Mouse (Mus musculus) thymus, postnatal 14 days (tissue): ENCODE results near the gene Atp6v0a4.

Experiments used
- DNase-seq: peaks from one replicate; pipeline ENCODE4 v3.0.0; 2021

The Atp6v0a4 gene

DNA sequence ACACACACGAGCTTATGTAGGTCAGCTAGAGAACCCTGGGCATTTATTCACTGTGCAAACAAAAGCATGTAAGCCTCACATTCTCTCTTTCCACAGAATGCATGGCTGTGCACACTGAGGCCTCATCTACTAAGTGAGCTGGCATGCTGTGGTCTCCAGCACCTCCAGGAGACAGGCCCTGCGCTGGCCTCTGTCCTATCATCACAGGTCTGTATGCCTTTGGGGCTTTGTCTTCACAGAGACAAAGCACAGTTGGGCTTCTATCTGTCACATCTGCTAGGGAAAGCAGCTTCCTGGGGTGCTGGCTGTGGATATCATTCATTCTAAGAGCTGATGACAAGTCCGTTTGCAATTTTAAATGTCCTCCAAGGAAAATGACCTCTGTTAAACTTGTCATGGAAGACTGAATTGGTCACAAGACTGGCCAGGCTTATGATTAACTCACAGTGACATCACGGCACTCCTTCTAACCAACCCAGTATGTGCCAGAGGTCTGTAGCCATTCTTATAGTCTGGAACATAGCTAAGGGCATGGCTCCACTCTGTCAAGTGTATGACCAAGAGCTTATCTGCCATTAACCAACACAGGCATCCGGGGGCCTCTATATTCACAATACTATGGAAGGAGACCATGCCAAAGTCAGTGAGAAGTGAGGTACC, 52.1 kb downstream of the Atp6v0a4 start:
- DNase-seq, result no peak

DNA sequence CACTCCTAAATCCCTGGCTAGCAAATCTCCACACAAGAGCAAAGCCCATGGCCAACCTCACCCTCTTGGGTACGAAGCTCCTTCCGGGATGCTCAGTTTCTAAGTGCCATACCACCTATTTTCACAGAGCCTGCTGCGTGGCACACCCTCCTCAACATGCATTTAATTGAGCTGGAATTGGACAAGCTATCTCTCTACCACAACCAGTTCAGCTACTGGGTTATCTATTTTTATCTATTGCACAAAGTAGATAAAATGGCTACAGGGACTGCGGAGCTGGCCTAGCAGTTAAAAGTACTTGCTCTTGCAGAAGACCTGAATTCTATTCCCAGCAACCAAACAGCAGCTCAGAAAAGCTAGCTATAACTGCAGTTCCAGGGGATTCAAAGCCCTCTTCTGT, 53.1 kb downstream of the Atp6v0a4 start:
- no peak for DNase-seq

DNA sequence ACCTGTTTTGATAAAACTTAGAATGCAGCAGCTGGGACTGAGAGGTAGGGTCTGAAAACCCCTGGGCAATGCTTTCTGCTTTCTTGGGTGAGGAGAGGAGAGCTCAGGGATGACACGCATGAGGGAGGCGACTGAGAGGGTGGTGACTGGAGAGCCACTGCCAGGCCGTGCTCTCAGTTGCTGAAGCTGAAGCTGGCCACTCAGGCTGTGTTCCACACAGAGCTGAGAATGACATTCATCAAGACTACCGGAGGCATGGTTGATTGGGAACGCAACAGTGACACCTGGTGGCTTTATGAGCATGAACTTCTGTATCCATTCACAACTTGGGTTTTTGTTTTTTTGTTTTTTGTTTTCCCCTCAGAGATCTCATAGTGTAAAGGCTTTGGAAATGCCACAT, 58.2 kb downstream of the Atp6v0a4 start:
- DNase-seq, result peak; percentile 58

DNA sequence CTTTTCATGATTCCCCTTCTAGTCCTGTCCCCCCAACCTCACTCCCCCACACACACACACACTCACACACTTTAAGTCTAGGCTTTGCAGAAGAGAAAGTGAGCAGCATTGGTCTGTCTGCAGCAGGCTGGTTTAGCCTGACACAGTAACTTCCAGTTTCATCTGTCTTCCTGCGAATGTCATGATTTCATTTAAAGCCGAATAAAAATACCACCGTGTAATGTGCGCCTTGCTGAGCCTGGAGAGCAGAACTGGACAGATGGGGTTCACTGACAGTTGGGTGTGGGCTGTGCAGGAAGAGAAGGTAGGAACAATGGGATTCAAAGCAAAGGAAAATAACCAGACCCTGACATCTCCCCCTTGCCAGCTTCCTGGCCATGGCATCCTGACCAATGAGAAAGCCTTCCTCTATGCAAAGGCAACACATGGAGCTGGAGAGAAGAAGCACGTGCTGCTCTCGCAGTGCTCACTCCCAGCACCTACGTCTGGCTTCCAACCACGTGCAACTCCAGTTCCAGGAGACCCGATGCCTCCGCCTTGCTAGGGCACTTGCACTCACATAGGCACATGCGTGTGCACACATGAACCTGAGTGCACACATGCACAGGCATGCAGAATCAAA, 58.8 kb downstream of the Atp6v0a4 start:
- DNase-seq, result no peak

DNA sequence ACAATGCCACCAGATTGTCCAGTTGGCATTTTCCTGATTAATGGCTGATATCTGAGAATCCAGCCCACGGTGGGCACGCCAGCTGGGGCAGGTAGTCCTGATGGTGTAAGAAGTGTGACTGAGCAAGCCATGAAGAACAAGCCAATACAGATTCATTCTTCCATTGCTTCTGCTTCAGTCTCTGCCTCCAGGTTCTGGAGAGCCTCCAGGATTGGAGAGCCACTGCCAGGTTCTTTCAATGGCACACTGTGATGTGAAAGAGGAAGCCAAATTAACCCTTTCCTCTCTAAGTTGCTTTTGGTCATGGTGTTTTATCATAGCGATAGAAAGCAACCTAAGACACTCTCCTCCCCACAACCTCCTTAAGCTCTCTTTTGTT, 59.3 kb downstream of the Atp6v0a4 start:
- no peak for DNase-seq

DNA sequence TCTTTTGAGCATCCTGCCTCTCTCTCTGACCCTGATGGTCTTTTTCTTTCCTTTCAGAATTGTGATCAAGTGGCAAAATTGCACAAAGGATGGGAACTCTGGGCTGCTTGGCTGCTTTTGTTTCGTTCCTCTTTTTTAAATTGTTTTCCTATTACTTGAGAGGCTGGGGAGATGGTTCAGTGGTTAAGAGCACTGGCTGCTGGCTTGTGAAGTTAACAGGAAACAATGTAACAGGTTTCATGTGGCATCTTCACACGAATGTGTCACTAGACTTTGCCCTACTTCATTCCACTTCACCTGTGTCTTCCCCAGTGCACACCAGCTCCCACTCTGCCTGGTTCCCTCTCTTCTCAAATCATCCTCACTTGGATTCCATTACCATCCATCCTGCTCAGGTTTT, 59.8 kb downstream of the Atp6v0a4 start:
- DNase-seq, result peak; percentile 7

DNA sequence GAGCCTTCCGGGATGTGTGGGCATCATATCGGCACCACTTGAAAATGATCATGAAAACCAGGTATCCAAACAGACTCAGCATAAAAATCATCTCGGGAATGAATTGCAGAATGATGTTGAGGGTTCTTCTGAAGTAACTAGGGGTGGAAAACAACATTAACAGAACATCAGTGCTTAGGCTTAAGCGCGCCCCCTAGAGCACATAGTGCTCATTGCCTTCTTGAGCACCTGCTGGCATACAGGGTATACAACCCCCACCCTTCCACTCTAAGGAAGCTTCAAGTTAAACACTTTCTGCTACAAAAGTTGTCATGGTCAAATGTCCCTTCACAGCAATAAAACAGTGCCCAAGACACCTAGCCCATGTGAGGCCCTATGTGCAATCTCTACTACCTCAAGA, 65.6 kb downstream of the Atp6v0a4 start:
- peak; percentile 42 for DNase-seq

DNA sequence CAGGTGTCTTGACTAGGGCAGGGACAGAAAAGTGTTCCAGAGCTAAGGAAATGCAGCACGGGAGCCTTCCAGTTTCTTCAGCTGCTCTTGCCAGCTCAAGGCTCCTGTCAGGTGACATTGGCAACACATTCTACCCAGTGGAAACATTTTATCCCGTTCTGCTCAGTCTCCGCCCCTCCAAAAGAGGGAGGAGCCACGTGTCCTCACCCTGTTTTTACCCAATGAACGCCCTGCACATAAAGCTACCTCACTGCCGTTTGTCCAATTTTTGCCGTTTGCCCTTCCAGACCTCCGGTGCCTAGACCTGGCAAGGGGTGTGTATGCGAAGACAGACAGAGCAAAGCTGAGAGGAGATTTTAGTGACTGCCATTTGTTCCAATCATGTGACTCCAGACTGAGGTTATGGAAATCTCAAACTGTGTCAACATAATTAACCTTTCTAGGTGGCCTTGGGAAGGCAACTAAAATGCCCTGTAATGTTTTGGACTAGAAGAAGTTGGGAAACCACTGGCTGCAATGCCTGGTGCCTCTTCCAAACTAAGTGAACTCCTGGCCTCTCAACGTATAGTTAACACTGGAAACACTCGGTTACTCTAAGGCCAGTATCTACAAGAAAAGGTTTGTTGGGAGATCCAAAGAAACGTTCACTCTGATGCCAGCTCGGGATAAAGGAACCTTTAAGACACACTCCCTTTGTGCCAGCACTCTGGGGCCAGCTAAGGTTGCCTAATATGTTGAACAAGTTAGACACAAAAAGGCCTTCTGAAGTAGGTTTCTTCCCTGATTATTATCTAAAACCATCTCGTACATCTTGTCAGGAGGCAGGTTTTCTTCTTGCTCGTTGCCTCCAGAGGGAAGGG, 68.7 kb downstream of the Atp6v0a4 start:
- no peak for DNase-seq

DNA sequence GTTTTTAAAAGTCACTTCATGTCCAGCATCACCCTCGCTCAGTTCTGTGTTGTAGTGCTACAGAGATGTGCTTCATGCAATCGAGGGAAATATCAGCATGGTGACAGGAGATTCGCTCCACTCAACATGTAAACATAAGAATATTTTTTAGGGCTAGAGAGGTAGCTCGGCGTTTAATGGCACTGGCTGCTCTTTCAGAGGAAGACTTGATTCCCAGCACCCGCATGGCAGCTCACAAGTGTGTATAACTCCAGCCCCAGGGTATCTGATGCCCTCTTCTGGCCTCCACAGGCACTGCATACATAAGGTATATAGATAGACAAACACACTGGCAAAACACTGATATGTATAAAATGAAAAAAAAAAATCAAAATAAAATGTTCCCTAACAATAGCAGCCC, 74.8 kb downstream of the Atp6v0a4 start:
- no peak for DNase-seq

DNA sequence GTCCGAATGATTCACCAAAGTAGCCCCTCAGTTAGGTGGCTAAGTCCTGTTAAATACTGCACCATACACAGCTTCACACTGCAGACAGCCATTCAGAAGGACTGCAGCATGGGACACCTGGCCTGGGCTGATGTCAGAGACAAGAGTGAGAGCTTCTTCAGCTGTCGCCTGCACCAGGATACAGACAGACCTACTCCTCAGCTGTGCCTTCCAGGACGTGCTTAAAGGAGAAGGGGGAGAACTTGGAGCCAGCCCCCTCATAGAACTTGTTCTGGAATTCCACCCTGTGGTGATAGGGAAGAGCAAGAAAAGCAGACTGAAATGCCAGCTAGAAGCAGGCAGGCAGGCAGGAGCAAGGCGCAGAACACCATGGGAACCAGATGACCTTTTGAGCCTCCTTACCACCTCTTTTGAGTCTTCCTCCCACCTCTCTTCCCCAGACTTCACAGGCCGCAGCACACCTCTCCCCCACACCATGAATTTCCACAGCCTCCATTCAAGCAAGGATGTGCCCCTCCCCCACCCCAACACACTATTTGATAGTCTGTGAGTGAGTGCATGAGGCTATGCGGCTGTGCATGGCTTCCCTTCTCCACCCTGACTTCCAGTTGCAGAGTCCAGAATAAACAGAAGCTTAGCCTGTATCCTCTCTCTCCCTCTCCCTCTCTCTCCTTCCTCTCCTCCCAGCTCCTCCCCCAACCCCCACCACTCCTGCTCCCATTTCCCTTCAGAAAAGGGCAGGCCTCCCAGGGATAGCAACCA, 75.4 kb downstream of the Atp6v0a4 start:
- DNase-seq, result no peak

DNA sequence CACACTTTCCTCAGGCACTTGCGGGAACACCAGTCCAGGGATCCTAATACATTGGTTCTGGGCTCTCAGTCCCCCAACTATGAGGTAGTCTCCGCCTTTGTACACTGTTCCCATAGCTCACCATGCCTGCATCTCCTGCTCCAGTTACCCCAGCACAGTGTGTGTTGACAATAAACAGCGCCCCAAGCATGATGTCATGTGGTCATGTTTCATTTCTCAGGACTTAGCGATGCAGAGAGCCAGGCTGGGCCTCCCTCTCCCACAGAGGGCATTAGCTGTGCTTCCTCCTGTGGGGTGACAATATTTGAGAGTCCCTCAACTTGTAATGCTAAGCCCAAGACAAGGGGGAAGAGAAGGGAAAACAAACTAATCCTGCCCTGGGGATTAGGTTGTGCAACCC, 76.4 kb downstream of the Atp6v0a4 start:
- DNase-seq, result no peak

DNA sequence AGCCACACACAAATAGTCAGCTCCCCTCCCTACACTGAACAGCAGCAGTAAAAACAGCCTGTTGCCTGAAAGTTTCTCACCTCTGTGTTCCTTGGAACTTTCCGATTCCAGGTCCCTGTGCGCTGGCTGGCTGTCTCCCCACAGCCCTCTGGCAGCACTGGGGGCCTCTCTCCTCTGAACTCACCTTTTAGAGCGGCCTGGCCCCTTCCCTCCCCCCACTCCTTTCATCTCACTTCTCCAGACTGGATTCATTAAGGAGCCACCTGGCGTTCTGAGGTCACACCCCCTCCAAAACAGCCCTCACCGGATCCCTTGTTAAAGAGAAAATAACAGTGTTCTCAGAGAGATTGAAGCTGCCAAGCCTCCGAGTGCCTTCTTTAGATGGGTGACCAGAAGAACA, 77.5 kb downstream of the Atp6v0a4 start, which contains the start of gene Svopl:
Gene Svopl (minus strand): TSS at position 159 of the 400 bp plus-strand sequence.
- no peak for DNase-seq

DNA sequence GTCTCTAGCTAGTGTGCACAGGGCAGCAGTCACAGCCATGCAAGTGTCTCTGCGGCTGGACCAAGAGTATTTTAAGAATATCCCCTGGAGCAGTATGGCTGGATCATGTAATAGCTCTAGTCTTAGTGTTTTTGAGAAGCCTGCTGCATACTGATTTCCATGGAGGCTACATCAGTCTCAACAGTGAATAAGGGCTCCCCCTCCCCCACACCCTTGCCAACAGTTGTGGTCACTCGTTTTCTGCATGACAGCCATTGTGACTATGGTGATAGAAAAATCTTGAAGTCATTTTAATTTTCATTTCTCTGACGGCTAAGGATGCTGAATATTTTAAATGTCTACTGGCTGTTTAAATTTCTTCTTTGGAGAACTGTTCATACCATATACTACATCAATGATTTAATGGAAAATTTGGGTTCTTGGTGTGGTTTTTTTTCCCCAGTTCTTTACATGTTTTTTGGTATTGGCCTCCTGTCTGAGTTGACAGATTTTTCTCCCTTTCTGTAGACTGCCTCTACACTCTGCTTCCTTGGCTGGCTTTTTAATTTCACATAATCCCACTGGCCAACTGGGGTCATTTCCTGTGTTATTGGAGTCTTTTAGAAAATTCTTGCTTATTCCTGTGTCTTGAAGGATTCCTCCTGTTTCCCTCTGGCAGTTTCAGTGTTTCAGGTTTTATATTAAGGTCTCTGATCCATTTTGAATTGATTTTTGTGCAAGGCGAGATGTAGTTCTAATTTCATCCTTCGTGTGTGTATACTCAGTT, 91.4 kb downstream of the Atp6v0a4 start:
- DNase-seq, result no peak

DNA sequence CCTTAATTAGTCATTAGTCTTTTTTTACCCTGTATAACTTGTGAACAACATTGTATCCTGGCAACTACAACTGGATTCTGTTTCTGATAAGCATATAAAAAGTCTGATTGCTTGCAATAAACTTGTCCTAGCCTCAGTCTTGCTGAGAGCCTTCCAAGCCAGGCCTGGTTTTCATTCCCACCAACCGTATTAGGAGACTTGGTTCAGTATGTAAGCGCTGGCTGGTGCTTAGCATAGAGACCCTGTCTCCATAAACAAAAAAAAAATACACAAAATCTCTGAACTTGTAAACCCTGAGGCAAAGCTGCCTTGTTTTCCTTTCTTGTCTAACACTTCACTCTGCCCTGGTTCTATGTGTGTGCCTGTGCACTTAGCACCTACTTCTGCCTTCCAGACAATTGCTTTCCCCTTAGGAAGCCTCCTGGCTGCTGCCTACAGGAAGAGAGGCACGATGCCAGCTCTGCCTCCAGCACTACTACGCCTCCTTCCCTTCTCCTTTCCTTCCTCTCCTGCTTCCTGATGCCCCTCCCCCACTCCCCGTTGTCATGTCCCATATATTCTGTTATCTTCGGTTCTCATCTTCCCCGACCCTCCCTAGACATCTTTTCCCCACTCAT, 92.4 kb downstream of the Atp6v0a4 start:
- DNase-seq, result no peak

DNA sequence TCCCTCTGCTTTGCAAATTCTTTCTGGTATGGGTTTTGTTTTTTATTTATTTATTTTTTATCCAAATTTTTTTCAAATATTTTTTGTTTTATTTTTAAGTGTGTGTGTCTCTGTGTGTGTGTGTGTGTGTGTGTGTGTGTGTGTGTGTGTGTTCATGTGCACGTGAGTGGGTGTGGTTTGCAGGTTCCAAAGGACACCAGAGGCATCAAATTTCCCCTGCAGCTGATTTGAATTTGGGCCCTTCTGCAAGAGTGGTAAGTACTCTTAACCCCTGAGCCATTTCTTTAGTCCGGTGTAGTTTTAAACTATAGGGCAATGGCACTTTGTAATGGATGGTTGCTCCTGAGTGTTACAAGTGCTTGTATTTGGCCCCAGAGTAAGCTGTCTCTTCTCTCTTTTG, 96.2 kb downstream of the Atp6v0a4 start:
- no peak for DNase-seq

DNA sequence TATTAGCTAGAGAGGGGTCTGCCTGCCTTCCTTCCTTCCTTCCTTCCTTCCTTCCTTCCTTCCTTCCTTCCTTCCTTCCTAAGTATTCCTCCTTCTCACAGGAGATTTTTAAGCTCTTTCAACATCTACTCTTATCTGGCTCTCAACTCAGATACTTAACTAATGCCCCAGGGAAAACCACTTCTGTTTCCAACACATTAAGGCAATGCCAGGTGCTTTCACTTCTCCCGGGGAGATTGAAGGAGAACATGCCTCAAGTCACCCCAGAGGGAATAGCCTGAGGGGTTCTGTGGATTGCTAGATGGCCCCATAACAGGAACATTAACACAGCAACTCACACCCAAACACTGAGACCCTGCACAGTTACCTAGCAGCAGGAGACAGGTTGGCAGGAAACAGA, 96.6 kb downstream of the Atp6v0a4 start:
- no peak for DNase-seq

DNA sequence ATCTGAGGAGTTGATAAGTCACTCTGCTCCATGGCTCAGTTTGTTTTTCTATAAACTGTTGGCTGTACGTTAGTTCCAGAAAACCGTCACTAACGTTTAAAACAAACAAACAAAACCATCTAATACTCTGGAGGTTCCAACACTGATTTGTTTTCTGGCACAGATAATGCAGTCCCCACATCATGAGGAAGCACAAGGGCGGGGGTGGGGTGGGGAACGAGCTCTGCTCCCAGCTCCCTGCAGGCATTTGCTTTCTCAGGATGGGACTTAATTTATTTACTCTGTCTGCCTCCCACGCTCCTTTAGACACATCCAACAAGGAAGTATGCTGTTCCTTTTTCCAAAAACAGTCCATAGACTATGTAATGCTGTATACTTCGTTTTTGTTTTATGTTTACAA, 101.1 kb downstream of the Atp6v0a4 start:
- no peak for DNase-seq

DNA sequence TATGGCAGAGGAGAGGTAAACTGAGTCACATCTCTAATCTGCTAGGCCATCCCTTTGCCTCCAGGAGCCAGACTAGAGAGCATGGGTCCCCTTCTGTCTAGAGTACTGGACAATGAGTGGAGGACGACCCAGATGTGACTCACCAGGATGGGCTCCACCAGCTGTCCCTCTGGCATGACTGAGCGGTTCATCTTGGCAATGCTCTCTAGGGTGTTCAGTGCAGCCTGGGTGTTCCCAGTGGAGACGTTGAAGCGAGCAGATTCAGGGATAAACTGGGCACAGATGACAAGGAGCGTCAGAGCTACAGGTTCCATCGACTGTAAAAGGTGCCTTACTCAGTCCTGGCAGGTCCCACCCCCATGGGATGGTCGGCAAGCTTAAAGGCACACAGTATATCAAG, 103.0 kb downstream of the Atp6v0a4 start:
- DNase-seq, result no peak

DNA sequence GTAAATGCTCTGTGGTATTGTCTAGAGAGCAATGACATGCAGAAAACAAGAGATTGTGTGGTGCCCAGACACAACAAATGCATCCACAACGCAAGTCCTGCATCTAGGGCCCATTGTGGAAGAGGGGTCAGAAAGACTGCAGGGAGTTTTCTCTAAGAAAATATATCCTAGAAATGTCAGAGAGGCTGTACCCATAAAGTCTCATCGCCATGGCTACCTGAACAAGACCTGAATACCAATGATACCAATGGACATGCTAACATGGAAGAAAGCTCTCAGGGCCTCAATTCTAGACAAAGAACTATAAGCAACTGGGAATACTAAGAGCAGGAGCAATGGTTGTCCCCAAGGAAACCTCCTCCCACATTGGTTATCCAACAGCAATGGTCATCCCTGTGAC, 111.6 kb downstream of the Atp6v0a4 start:
- DNase-seq, result no peak

DNA sequence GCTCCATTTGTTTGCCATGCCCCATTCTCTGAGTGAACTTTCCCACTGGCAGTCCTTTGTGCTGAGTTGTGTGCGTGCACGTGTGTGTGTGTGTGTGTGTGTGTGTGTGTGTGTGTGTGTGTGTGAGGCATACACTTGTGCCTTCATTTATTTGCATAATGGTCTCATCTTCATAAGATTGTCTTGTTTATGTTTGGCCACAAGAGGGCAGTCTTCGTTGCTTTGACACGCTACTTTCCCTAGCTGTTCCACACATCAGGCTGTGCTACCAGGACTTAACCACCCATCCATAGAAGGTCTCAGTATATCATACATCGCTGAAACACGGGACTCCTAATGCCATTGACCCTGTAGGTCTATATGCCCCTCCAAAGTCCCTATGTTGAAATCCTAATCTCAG, 116.9 kb downstream of the Atp6v0a4 start:
- DNase-seq, result peak; percentile 59
